ENCODE assay signal across 8 mouse cellular contexts in the genomic region with DNA sequence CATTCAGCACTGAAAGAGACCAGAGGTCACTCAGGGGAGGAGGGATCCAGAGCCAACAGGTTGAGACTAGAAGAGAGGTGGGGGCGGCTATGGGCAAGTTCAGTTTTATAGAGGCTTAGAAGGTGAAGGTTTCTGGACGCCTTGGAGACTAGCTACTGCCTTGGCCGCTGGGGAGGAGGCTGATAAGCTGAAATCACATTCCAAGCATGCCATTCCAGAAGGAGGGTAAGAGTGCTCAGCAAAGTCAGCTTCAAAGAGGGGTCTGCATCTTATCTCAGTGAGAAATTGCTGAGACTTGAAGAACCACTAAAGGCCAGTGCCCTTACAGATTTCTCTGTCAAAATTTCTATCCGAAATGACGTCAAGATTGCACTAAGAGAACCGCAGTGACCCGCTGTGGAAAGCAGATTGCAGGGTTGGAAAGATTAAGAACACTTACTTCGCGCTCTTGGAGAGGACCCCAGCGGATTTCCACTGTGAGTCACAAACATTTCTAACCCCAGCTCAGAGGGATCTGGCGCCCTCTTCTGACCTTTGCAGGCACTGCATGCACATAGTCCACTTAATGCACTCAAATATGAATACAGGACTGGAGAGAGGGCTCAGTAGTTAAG.
A peak's percentile ranks its signal among the peaks of the same experiment; 100 is the strongest.
DNase-seq lines count a peak whose midpoint lies in the region; ATAC-seq and TF ChIP-seq lines count a peak whose summit lies in the region.

No protein-coding gene starts in this region.

- intact Hi-C loops in heart, adult 2 months (cut with DNase I) = loop anchor here (2.0 to 10.0 kb wide), 3 partner anchors 120 to 766 kb away; partner anchors contain the start of gene Sh3bp4

- H3ac ChIP-seq in C2C12 (ENCODE audit: control insufficient read depth, insufficient read length, low read depth) = no peak overlapping the region

- H3K27me3 ChIP-seq in C2C12 (ENCODE audit: control insufficient read depth, insufficient read depth, insufficient read length) = no peaks in the 10 kb centered on the region
- H3K27me3 ChIP-seq in heart, adult 2 months (ENCODE audit: control insufficient read depth, insufficient read depth, low read length) = no peaks in the 10 kb centered on the region
- no peaks in the 10 kb centered on the region for H3K27me3 ChIP-seq in kidney, adult 2 months (replicated peaks; ENCODE audit: control insufficient read depth, insufficient read depth, low read length)

- no peaks in the 10 kb centered on the region for H3K4me1 ChIP-seq in cortical plate, adult 2 months (ENCODE audit: control insufficient read depth, insufficient read depth, low read length)
- H3K4me1 ChIP-seq in heart, adult 2 months (ENCODE audit: control insufficient read depth, insufficient read depth, low read length) = peaks cover 5% of the 10 kb centered on the region
- no peaks in the 10 kb centered on the region for H3K4me1 ChIP-seq in kidney, adult 2 months (ENCODE audit: control insufficient read depth, insufficient read depth, low read length)

- WGBS in heart, adult 2 months = 7% methylated on average over 10 of the region's 11 CpGs
- 14% methylated on average over 11 of the region's 11 CpGs for WGBS in kidney, adult 2 months

- TF ChIP-seq EP300 in heart, adult 2 months (IDR thresholded peaks at IDR 0.05; ENCODE audit: insufficient read depth, low read depth, low read length) = peak; percentile 85; the same call in 1 of the 2 replicates

- no peak overlapping the region for H3K4me3 ChIP-seq in C2C12 (ENCODE audit: insufficient read depth, poor library complexity, severe bottlenecking)
- H3K4me3 ChIP-seq in cortical plate, adult 2 months (ENCODE audit: insufficient read depth, low read length) = no peak overlapping the region
- H3K4me3 ChIP-seq in heart, adult 2 months = no peak overlapping the region
- no peak overlapping the region for H3K4me3 ChIP-seq in kidney, adult 2 months (ENCODE audit: insufficient read depth, low read depth, low read length)

- H3K9ac ChIP-seq in heart, adult 2 months (ENCODE audit: low read depth, low read length) = no peak overlapping the region

- H3K36me3 ChIP-seq in C2C12 (ENCODE audit: control insufficient read depth, insufficient read depth) = no peaks in the 10 kb centered on the region
- no peaks in the 10 kb centered on the region for H3K36me3 ChIP-seq in heart, adult 2 months (ENCODE audit: control insufficient read depth, insufficient read depth, low read length)
- H3K36me3 ChIP-seq in kidney, adult 2 months (ENCODE audit: control insufficient read depth, insufficient read depth, low read length) = no peaks in the 10 kb centered on the region

- no peaks in the 10 kb centered on the region for H3K79me3 ChIP-seq in C2C12 (ENCODE audit: low read depth)

- no peaks in the 10 kb centered on the region for H3K79me2 ChIP-seq in C2C12 (ENCODE audit: control insufficient read depth, insufficient read depth)
- no peaks in the 10 kb centered on the region for H3K79me2 ChIP-seq in heart, adult 2 months (replicated peaks; ENCODE audit: control insufficient read depth, insufficient read depth, low read length)

- TF ChIP-seq POLR2A in cortical plate, adult 2 months (IDR thresholded peaks at IDR 0.05; ENCODE audit: extremely low read depth, insufficient read depth, low read length) = no peak
- no peak for TF ChIP-seq POLR2A in heart, adult 2 months (IDR thresholded peaks at IDR 0.05; ENCODE audit: insufficient read depth, low read depth, low read length)
- TF ChIP-seq POLR2A in kidney, adult 2 months (IDR thresholded peaks at IDR 0.05; ENCODE audit: low read depth, low read length) = no peak

- ATAC-seq in inflammation-experienced regulatory T-cells, adult 6 months = no peak

- peak; percentile 60 for TF ChIP-seq CTCF in C2C12 (IDR thresholded peaks at IDR 0.05; ENCODE audit: control insufficient read depth, insufficient read depth, insufficient read length)
- peak; percentile 64 for TF ChIP-seq CTCF in cortical plate, adult 2 months (IDR thresholded peaks at IDR 0.05; ENCODE audit: extremely low read depth, insufficient read depth, low read length)
- TF ChIP-seq CTCF in heart, adult 2 months (IDR thresholded peaks at IDR 0.05) = peak; percentile 94
- TF ChIP-seq CTCF in kidney, adult 2 months (conservative IDR thresholded peaks at IDR 0.05; ENCODE audit: insufficient read depth, insufficient read length, low read depth, low read length) = peak; percentile 77

- 0 out of 2 replicates have a peak overlapping the region, but pooled peaks have one; percentile 3 for H3K27ac ChIP-seq in cortical plate, adult 2 months (ENCODE audit: insufficient read depth, low read length)
- H3K27ac ChIP-seq in heart, adult 2 months = peak overlapping the region; percentile 83
- H3K27ac ChIP-seq in kidney, adult 2 months (ENCODE audit: insufficient read depth, low read depth, low read length) = peak overlapping the region; percentile 22; the same call in 1 of the 2 replicates

- DNase-seq in adipocyte (ENCODE audit: low spot score) = peak; percentile 82
- DNase-seq in heart, adult 2 months = peak; percentile 84 to 90
- DNase-seq in kidney, adult 2 months = peak; percentile 89
- DNase-seq in lung, adult 18-20 months = peak; percentile 87 to 89
- peak; percentile 70 for DNase-seq in right cerebral cortex, postnatal 4 days

TF ChIP-seq in C2C12, 6 proteins besides CTCF, POLR2A, EP300 and RAD21:
- TF ChIP-seq FOSL1 (IDR thresholded peaks at IDR 0.05; ENCODE audit: insufficient read depth, low read length, poor library complexity, severe bottlenecking) = no peak
- no peak for TF ChIP-seq USF1 (IDR thresholded peaks at IDR 0.05; ENCODE audit: low read depth)
- no peak for TF ChIP-seq MYOD1 (IDR thresholded peaks at IDR 0.05; ENCODE audit: control insufficient read depth, insufficient read length, low read depth)
- TF ChIP-seq MYOG (IDR thresholded peaks at IDR 0.05; ENCODE audit: control insufficient read depth, extremely low read depth, insufficient read length) = no peak
- TF ChIP-seq CEBPB (IDR thresholded peaks at IDR 0.05; ENCODE audit: low read depth) = no peak
- no peak for TF ChIP-seq MAX (IDR thresholded peaks at IDR 0.05)

Comparison
In these comparisons a context has a peak if more than half of its experiments do, and no peak if none do; other contexts are left out.
1. H3K27ac ChIP-seq: peak in every context shown above with its lines; median percentile 83 in heart, adult 2 months; 22 in kidney, adult 2 months; 3 in cortical plate, adult 2 months.